Mouse (Mus musculus): Measurements from ENCODE around the gene Txndc5. TPM values are rescaled to one million over a fixed set of nuclear protein-coding genes. Genes with fewer than 3 reads are reported as not detected.

Gene Txndc5
- polyA plus RNA-seq, 1 experiment from 2014 or later, result 188 TPM

DNA sequence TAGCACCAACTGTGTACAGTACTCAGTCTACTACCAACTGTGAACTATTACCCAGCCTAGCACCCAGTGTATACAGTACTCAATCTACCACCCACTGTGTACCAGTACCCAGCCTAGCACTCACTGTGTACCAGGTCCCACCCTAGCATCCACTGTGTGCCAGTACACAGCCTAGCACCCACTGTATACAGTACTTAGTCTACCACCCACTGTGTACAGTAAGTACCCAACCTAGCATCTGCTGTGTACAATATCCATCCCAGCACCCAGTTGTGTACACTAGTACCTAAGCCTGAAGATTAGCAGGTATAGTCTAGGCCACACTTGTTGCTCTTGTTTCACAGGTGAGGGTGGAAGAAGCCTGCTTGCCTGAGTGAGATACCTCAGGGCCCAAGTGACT, 8.9 kb upstream of the Txndc5 start:
- DNase-seq (ENCODE audit: low spot score), result no peak
- H3K36me3 ChIP-seq, result no peaks in the 10 kb centered on the region
- H3K4me1 ChIP-seq, result no peaks in the 10 kb centered on the region
- H3K27me3 ChIP-seq (ENCODE audit: low read depth, poor library complexity, severe bottlenecking), result no peaks in the 10 kb centered on the region
- no peak overlapping the region for H3K27ac ChIP-seq
- no peak overlapping the region for H3K4me3 ChIP-seq
- no peaks in the 10 kb centered on the region for H3K9me3 ChIP-seq (replicated peaks)

DNA sequence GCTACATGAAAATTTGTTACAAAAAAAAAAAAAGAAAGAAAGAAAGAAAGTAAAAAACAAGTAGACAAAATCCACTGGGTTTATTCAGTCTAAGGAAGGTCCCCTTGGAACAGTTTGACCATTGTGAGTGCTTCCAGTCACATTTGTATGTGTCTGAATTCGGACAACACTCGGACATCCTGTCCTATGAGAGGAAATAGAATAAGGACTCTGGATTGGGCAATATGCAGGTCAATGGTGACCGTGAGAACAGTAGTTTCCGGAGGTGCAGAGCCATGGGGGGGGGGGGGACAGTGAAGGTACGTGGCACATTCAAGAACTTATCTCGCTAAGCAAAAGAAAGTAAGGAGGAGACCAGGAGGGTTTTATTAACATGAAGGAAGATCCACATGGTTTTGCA, 6.1 kb upstream of the Txndc5 start:
- no peak for DNase-seq (ENCODE audit: low spot score)
- Histone ChIP-seq H3K27ac (no peak overlapping the region), H3K36me3 (no peaks in the 10 kb centered on the region), H3K4me3 (no peak overlapping the region), H3K4me1 (no peaks in the 10 kb centered on the region), H3K9me3 (replicated peaks) (no peaks in the 10 kb centered on the region), H3K27me3 (ENCODE audit: low read depth, poor library complexity, severe bottlenecking) (peaks cover 7% of the 10 kb centered on the region; the same call in 1 of the 2 replicates)
- WGBS, result 87% methylated on average over 6 of the region's 6 CpGs

DNA sequence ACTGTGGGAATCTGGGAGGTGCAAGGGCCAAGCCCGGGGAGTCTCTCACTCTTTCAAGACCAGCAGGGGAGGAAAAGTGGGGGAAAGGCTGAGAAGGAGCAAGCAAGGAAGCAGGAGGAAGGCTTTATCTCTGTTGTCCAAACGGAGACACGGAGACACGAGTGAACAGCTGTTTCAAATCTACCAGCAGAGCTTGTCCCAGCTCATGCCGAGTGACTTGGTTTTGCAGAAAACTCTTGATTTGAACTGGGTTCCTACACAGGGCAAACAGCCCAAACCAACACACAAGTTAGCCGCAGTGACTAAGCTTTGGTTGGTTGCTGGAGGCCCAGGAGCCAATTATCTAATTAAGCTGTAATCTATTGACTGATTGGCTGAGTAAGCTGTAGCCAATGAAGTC, 5.4 kb upstream of the Txndc5 start:
- H3K4me3 ChIP-seq, result no peak overlapping the region
- 44% methylated on average over 6 of the region's 6 CpGs for WGBS
- DNase-seq (ENCODE audit: low spot score), result no peak

DNA sequence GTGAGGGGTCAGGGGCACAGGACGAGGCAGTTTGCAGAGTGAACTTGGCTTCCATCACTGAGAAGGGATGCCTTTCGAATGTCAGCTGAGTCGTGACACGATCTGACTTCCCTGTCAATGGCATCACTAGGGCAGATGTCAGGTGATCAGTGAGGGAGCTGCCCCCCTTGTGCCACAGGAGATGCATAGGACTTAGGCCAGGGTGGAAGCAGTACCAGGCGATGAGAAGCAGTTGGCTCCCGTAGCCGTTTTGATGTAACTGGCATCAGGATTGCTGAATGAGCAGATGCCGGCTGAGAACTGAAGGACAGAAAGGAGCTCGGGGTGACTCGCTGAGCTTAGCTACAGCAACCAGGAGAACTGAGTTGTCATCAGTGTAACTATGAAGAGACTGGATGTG, 4.8 kb upstream of the Txndc5 start:
- WGBS, result 85% methylated on average over 10 of the region's 10 CpGs

More for the DNA sequence above, 5.4 kb upstream of the Txndc5 start:
- H3K36me3 ChIP-seq, result no peaks in the 10 kb centered on the region
- peaks cover 7% of the 10 kb centered on the region; the same call in 1 of the 2 replicates for H3K27me3 ChIP-seq (ENCODE audit: low read depth, poor library complexity, severe bottlenecking)
- H3K9me3 ChIP-seq (replicated peaks), result no peaks in the 10 kb centered on the region
- peaks cover under 1% of the 10 kb centered on the region for H3K4me1 ChIP-seq
- no peak overlapping the region for H3K27ac ChIP-seq

DNA sequence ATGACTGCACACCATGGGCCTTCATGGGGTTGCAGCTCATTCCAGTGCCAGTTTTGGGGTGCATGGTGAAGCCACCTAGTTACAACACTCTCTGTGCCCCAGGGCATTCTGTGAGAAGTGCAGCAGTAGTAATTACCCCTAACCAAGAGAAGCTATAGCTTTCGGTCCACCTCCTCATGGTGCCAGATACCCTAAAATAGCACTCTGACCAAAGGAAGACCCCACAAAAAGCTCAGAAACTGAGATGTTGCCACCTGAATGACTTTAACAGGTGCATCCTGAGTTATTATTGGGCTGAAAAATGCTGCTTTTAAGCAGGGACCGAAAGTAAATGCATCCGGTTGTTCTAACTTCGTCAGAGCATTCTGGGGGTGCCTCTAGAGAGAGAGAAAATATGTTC, 2.9 kb upstream of the Txndc5 start:
- peaks cover 7% of the 10 kb centered on the region; the same call in 1 of the 2 replicates for H3K27me3 ChIP-seq (ENCODE audit: low read depth, poor library complexity, severe bottlenecking)
- H3K27ac ChIP-seq, result no peak overlapping the region
- 95% methylated on average over 4 of the region's 4 CpGs for WGBS
- H3K36me3 ChIP-seq, result no peaks in the 10 kb centered on the region
- H3K4me3 ChIP-seq, result no peak overlapping the region
- H3K4me1 ChIP-seq, result peaks cover 19% of the 10 kb centered on the region
- no peak for DNase-seq (ENCODE audit: low spot score)
- H3K9me3 ChIP-seq (replicated peaks), result no peaks in the 10 kb centered on the region

More for the DNA sequence above, 4.8 kb upstream of the Txndc5 start:
- DNase-seq (ENCODE audit: low spot score), result no peak
- H3K4me1 ChIP-seq, result peaks cover 6% of the 10 kb centered on the region
- H3K4me3 ChIP-seq, result no peak overlapping the region
- no peaks in the 10 kb centered on the region for H3K36me3 ChIP-seq
- peaks cover 7% of the 10 kb centered on the region; the same call in 1 of the 2 replicates for H3K27me3 ChIP-seq (ENCODE audit: low read depth, poor library complexity, severe bottlenecking)
- no peak overlapping the region for H3K27ac ChIP-seq
- H3K9me3 ChIP-seq (replicated peaks), result no peaks in the 10 kb centered on the region

DNA sequence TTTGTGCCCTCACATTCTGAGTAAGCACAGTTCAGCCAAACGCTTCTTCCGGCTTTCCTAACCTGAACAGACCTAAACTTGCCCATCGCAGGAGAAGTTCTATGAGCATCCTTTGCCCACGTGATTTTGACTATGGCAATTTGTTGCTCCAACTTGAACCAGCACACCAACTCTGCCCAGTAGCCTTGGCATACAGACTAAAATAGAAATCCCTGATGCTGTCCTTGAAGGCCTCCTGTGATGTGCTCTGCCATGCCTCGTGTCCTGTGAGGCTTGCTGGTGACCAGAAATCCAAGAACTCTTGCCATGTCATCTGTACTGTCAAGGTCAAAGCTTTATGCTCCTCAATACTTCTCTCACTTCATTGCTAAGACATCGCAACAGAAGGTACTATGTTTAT, 952 bp upstream of the Txndc5 start:
- Histone ChIP-seq H3K9me3 (replicated peaks) (no peaks in the 10 kb centered on the region), H3K4me3 (no peak overlapping the region), H3K27me3 (ENCODE audit: low read depth, poor library complexity, severe bottlenecking) (peaks cover 7% of the 10 kb centered on the region; the same call in 1 of the 2 replicates), H3K36me3 (peaks cover 12% of the 10 kb centered on the region), H3K27ac (no peak overlapping the region), H3K4me1 (peaks cover 29% of the 10 kb centered on the region)
- 89% methylated on average over 6 of the region's 6 CpGs for WGBS
- no peak for DNase-seq (ENCODE audit: low spot score)

DNA sequence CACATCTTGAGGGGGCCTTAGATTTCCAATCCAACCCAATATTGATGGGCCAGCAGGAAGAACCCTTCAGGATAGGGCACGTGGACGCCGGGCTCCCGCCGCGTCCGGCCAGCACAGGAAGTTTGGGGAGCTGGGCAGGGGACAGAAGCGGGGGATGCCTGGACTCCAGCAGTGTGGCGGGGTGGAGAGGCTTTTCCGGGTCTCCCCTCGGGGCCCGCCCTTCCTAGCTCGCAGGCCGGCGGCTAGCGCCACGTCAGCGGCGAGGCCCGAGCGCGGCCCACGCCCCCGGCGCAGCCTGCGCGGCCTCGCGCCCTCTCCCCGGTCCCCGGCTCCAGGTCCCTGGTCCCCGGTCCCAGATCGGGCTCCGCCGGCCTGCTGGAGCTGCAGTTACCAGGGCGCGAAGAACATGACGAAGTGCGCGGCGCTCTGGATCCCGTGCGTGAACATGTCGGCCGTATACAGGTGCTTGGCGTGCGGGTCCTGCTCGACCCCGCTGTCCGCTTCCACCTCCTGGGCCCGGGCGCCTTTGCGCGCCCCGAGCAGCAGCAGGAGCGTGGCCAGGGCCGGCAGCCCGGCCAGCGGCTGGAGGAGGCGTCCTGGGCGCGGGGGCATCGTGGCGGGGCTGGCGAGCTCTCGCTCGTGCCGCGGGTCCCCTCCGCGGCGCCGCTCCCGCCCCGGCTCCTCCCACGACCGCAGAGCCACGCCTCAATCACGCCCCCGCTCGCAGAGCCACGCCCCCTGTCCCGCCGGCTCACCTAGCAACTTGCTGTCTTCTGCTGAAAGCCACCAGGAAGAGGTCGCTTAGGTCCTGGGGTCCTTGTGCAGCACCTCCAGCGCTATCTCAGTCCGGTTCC, 600 bp downstream of the Txndc5 start:
- Histone ChIP-seq H3K27ac (peak overlapping the region; percentile 93), H3K4me3 (peak overlapping the region; percentile 80), H3K4me1 (peaks cover 29% of the 10 kb centered on the region), H3K27me3 (ENCODE audit: low read depth, poor library complexity, severe bottlenecking) (peaks cover 7% of the 10 kb centered on the region; the same call in 1 of the 2 replicates), H3K9me3 (replicated peaks) (no peaks in the 10 kb centered on the region), H3K36me3 (peaks cover 24% of the 10 kb centered on the region)
- under 1% methylated on average over 78 of the region's 87 CpGs for WGBS
- peak; percentile 91 for DNase-seq (ENCODE audit: low spot score)

DNA sequence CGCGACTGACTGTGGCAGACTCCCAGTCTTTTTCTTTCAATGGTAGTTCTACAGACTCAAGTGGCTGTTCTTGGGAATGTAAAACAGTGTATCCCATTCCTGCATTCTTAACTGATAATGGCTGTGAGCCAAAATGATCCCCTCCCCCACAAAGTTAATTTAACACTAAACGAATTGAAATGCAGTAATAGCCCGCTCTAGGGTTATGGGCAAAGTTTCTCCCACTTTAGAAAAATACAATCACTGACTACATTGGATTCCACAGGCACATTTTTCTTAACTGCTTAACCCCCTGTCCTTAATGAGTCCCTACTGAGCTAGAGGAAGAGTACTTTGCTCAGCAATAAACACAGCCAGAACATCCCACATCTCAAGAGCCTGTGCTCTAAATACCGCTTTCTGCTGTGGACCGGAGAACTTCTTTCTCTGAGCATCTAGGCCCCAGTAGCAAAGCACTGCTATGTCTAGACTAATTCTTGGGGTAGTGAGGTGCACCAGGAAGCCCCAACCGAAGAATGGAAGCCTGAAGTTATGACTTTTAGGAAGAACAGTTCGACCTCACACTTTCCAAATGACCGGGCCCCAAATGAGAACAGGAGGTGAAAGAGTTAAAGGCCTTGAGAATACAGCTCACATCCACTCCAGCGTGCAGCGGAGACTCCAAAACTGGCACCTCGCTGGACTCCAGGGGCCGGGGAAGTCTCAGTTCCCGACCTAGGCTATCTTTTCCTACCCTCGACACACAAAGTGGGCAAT, 1.4 kb downstream of the Txndc5 start:
- H3K27me3 ChIP-seq (ENCODE audit: low read depth, poor library complexity, severe bottlenecking), result peaks cover 7% of the 10 kb centered on the region; the same call in 1 of the 2 replicates
- H3K9me3 ChIP-seq (replicated peaks), result no peaks in the 10 kb centered on the region
- peaks cover 32% of the 10 kb centered on the region for H3K36me3 ChIP-seq
- 15% methylated on average over 15 of the region's 15 CpGs for WGBS
- peaks cover 29% of the 10 kb centered on the region for H3K4me1 ChIP-seq
- no peak for DNase-seq (ENCODE audit: low spot score)
- H3K4me3 ChIP-seq, result peak overlapping the region; percentile 80
- peak overlapping the region; percentile 93 for H3K27ac ChIP-seq

DNA sequence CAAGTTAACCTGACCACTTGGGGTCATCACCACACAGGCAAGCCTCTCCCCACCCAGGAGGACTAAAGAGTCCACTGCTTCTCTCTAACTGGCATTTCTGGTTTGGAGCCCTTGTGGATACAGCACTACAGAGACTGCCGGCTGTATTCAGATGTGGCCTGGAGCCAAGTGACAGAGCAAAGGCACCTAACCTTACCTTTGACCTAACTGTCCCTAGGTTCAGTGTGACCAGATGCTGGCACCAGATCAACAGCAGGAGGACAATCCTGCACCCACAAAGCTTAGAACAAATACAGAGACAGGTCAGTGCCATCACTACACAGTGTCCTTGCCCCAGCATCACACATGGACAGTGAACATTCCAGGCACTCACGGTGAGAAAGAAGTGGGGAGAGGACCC, 2.5 kb downstream of the Txndc5 start:
- no peak overlapping the region for H3K4me3 ChIP-seq
- H3K9me3 ChIP-seq (replicated peaks), result no peaks in the 10 kb centered on the region
- H3K27ac ChIP-seq, result no peak overlapping the region
- peaks cover 7% of the 10 kb centered on the region; the same call in 1 of the 2 replicates for H3K27me3 ChIP-seq (ENCODE audit: low read depth, poor library complexity, severe bottlenecking)
- H3K4me1 ChIP-seq, result peaks cover 29% of the 10 kb centered on the region
- 87% methylated on average over 2 of the region's 2 CpGs for WGBS
- no peak for DNase-seq (ENCODE audit: low spot score)
- H3K36me3 ChIP-seq, result peaks cover 43% of the 10 kb centered on the region

DNA sequence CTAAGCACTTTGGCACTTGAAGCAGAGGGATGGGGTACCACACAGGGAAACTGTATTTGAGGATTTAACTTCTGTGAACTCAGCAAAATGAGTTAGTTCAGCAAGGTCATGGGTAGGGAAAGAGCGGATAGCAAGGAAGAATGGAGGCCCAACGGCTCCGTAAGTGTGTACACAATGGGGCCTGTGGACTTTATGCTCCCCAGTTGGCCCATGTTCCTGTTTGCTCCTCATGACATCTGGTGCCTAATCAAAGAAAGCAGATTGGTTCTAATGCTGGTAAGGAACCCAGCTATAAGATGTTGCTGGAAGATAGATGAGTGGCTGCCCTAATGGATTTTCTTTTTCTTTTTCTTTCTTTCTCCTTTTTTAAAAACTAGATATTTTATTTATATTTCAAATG, 3.4 kb downstream of the Txndc5 start:
- WGBS, result 94% methylated on average over 3 of the region's 3 CpGs
- Histone ChIP-seq H3K4me1 (peaks cover 29% of the 10 kb centered on the region), H3K27ac (no peak overlapping the region), H3K27me3 (ENCODE audit: low read depth, poor library complexity, severe bottlenecking) (peaks cover 5% of the 10 kb centered on the region; the same call in 1 of the 2 replicates), H3K36me3 (peaks cover 52% of the 10 kb centered on the region), H3K4me3 (no peak overlapping the region), H3K9me3 (replicated peaks) (no peaks in the 10 kb centered on the region)
- no peak for DNase-seq (ENCODE audit: low spot score)

DNA sequence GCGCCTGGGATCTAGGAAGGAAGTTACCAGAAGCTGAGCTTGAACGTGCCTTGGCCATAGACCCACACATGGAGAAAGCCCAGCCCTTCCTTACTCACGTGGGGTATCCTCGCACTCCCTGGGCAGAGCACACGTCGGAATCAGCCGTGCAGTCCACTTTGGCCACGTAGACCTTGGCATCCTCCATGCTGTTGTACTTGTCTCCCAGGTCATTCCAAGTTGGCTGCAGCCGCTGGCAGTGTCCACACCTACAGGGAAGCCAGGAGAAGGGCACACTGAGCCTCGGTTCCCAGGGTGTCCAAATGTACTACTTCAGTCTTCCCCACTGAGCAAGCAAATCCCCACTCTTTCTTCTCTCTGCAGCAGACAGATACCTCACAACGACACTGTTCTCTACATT, 5.4 kb downstream of the Txndc5 start:
- peaks cover 72% of the 10 kb centered on the region for H3K36me3 ChIP-seq
- WGBS, result 96% methylated on average over 11 of the region's 11 CpGs

DNA sequence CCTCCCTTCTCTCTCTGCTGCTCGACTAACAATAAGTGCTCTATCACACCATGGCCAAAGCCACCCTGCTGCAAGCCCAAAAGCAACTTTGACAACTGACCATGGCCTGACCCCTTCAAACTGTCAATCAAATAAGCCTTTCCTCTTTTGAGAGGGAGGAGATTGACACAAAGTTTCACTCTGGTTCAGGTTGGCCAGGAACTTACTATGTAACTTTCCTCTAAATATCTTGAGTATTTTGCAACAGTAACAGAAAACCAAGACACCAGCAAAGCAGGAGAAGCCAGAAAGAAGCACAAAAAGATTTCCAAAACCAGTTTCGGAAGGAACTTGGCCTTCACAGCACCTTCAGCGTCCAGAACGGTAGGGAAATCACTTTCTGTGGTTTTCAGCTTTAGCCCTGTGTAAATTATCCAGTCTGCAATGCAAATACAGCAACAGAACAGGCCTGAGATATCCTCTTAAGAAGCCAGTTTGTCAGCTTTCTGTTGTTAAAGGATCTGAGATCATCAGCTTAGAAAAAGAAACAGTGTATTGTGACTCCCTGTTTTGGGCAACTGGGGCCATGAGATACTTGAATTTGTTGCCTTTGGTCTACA, 6.5 kb downstream of the Txndc5 start:
- no peak for DNase-seq (ENCODE audit: low spot score)
- H3K36me3 ChIP-seq, result peaks cover 83% of the 10 kb centered on the region

More for the DNA sequence above, 5.4 kb downstream of the Txndc5 start:
- Histone ChIP-seq H3K27me3 (ENCODE audit: low read depth, poor library complexity, severe bottlenecking) (no peaks in the 10 kb centered on the region), H3K27ac (no peak overlapping the region), H3K4me3 (no peak overlapping the region), H3K4me1 (peaks cover 21% of the 10 kb centered on the region), H3K9me3 (replicated peaks) (no peaks in the 10 kb centered on the region)
- DNase-seq (ENCODE audit: low spot score), result no peak

More for the DNA sequence above, 6.5 kb downstream of the Txndc5 start:
- H3K4me1 ChIP-seq, result peaks cover 17% of the 10 kb centered on the region
- no peak overlapping the region for H3K4me3 ChIP-seq
- no peaks in the 10 kb centered on the region for H3K27me3 ChIP-seq (ENCODE audit: low read depth, poor library complexity, severe bottlenecking)
- no peaks in the 10 kb centered on the region for H3K9me3 ChIP-seq (replicated peaks)
- H3K27ac ChIP-seq, result no peak overlapping the region
- 89% methylated on average over 4 of the region's 4 CpGs for WGBS
